Mouse (Mus musculus) left cerebral cortex, postnatal 14 days (tissue): ENCODE data around the gene Ift22. TPM values are rescaled to one million over a fixed set of nuclear protein-coding genes. Genes with fewer than 3 reads are reported as not detected.

Source experiments
- DNase-seq, 2 experiments: peaks; one replicate each; pipeline ENCODE4 v3.0.0; 2021 to 2022; ENCODE audit warnings: low spot score in 2 of 2, mixed read lengths in 1 of 2
- intact Hi-C: fragments of 180-260 bp; cut with DNase I; formaldehyde crosslinking; loops from one replicate; pipeline ENCODE4 v1.15.1; 2025
- total RNA-seq, 2 experiments: library from RNA; stranded (reverse); gene quantifications; 2 replicates each; pipeline ENCODE4 v1.2.3; 2021

Gene Ift22
- total RNA-seq, 2 experiments from 2014 or later, result 98.1 to 110 TPM

- DNase-seq, result no peak
- intact Hi-C loops, result no loop called here
These were observed 55.1 kb downstream of the Ift22 start for GRCm38 (mm10) chr5:136962966-136963540.

Other genes starting within 250 kb of the Ift22 start
- not detected for gene Myl10, start 215.0 kb upstream of the Ift22 start, total RNA-seq
- gene Col26a1, start 24.9 kb upstream of the Ift22 start, total RNA-seq, result 10 to 100 TPM; 17.2 to 20.4 TPM
- gene Fis1, start 45.1 kb downstream of the Ift22 start, total RNA-seq, result 100 to 1,000 TPM; 233 to 242 TPM
- gene Cldn15, start 58.5 kb downstream of the Ift22 start, total RNA-seq, result under 1 TPM in 1 of 2 experiments, not detected in 1; 0.17 TPM
- 10 to 100 TPM; 32.2 to 36.5 TPM for gene Plod3, start 78.9 kb downstream of the Ift22 start, total RNA-seq
- 10 to 100 TPM; 79.0 to 82.7 TPM for gene Znhit1, start 79.9 kb downstream of the Ift22 start, total RNA-seq
- 100 to 1,000 TPM; 278 to 317 TPM for gene Vgf, start 118.2 kb downstream of the Ift22 start, total RNA-seq
- gene Ap1s1, start 138.0 kb downstream of the Ift22 start, total RNA-seq, result 100 to 1,000 TPM; 235 to 257 TPM
- 1 to 10 TPM in 1 of 2 experiments, under 1 TPM in 1; 0.76 to 1.3 TPM for gene Serpine1, start 164.1 kb downstream of the Ift22 start, total RNA-seq
- 1 to 10 TPM; 3.3 to 3.7 TPM for gene Trim56, start 208.1 kb downstream of the Ift22 start, total RNA-seq
- not detected for gene Muc3, start 241.2 kb downstream of the Ift22 start, total RNA-seq